Mouse (Mus musculus) forebrain, embryonic 11.5 days (tissue): ENCODE data around the gene Kif1c. TPM values are rescaled to one million over a fixed set of nuclear protein-coding genes. Genes with fewer than 3 reads are reported as not detected.

Experiments used
- ATAC-seq: fragments of 200-750 bp; cut with Nextera tagmentation; replicated peaks from 2 replicates; pipeline ENCODE4 v1.8.0; 2017; ENCODE audit warnings: moderate TSS enrichment; ENCODE audit not compliant: low FRiP score
- DNase-seq: peaks from one replicate; pipeline ENCODE4 v3.0.0-alpha.2; 2017; ENCODE audit warnings: low spot score
- H3K27ac ChIP-seq: fragments of 300-500 bp; sonication (generic); 2 replicates; pipeline ENCODE4 v1.5.1; 2014; ENCODE audit warnings: low read depth, low read length
- H3K27me3 ChIP-seq: fragments of 300-500 bp; sonication (generic); 2 replicates; pipeline ENCODE4 v1.6.1; 2014; ENCODE audit warnings: mild to moderate bottlenecking, low read length, mixed read lengths; ENCODE audit not compliant: control insufficient read depth, insufficient read depth
- H3K36me3 ChIP-seq: fragments of 300-500 bp; sonication (generic); 2 replicates; pipeline ENCODE4 v1.6.1; 2014; ENCODE audit warnings: mild to moderate bottlenecking, low read length, moderate library complexity, mixed read lengths; ENCODE audit not compliant: control insufficient read depth, insufficient read depth
- H3K4me1 ChIP-seq: fragments of 300-500 bp; sonication (generic); replicated peaks from 2 replicates; pipeline ENCODE4 v1.6.1; 2014; ENCODE audit warnings: low read length, mixed read lengths; ENCODE audit not compliant: control insufficient read depth, insufficient read depth
- H3K4me2 ChIP-seq: fragments of 300-500 bp; sonication (generic); 2 replicates; pipeline ENCODE4 v1.6.1; 2014; ENCODE audit warnings: low read depth, mild to moderate bottlenecking, low read length, moderate library complexity, mixed read lengths; ENCODE audit not compliant: severe bottlenecking
- H3K4me3 ChIP-seq: fragments of 300-500 bp; sonication (generic); 2 replicates; pipeline ENCODE4 v1.5.1; 2014; ENCODE audit warnings: low read depth, low read length
- H3K9ac ChIP-seq: fragments of 300-500 bp; sonication (generic); 2 replicates; pipeline ENCODE4 v1.6.1; 2014; ENCODE audit warnings: low read length
- H3K9me3 ChIP-seq: fragments of 300-500 bp; sonication (generic); 2 replicates; pipeline ENCODE4 v1.6.1; 2016; ENCODE audit warnings: low read length, mixed read lengths; ENCODE audit not compliant: control insufficient read depth
- WGBS: fragments of 180-500 bp; shearing (Covaris S2); extraction: QIAGEN DNeasy Blood & Tissue Kit; methylation state at CpG from one replicate; pipeline ENCODE4 v1.1.7; 2014; 5-methylcytosine and 5-hydroxymethylcytosine counted together
- polyA plus RNA-seq: library from polyadenylated mRNA; unstranded; fragments of >200 nt; fragmentation: Nextera tagmentation; extraction: Ambion mirVana; gene quantifications from 2 replicates; pipeline ENCODE4 v1.2.1, GENCODE M21; 2014

The Kif1c gene
- polyA plus RNA-seq, 1 experiment from 2014 or later: 6.9 TPM

- no peak overlapping the region for H3K4me3 ChIP-seq
- no peak overlapping the region for H3K9ac ChIP-seq
- ATAC-seq: no peak
- WGBS: 83% methylated on average over 9 of the region's 9 CpGs
- H3K27me3 ChIP-seq: no peaks in the 10 kb centered on the region
- no peaks in the 10 kb centered on the region for H3K9me3 ChIP-seq
- H3K36me3 ChIP-seq: peaks cover 11% of the 10 kb centered on the region; the same call in 1 of the 2 replicates
- H3K27ac ChIP-seq: no peak overlapping the region
- no peak overlapping the region for H3K4me2 ChIP-seq
- no peak for DNase-seq
- no peaks in the 10 kb centered on the region for H3K4me1 ChIP-seq
Observed at GRCm38 (mm10) chr11:70730427-70731038, 30.2 kb downstream of the Kif1c start.

- Histone ChIP-seq H3K9me3 (no peaks in the 10 kb centered on the region), H3K27ac (no peak overlapping the region), H3K27me3 (no peaks in the 10 kb centered on the region), H3K4me2 (no peak overlapping the region), H3K9ac (no peak overlapping the region), H3K4me3 (no peak overlapping the region), H3K4me1 (no peaks in the 10 kb centered on the region), H3K36me3 (peaks cover 9% of the 10 kb centered on the region; the same call in 1 of the 2 replicates)
- no peak for ATAC-seq
- DNase-seq: no peak
- WGBS: 74% methylated on average over 5 of the region's 5 CpGs
Observed at GRCm38 (mm10) chr11:70731178-70731577, 30.8 kb downstream of the Kif1c start.

DNA sequence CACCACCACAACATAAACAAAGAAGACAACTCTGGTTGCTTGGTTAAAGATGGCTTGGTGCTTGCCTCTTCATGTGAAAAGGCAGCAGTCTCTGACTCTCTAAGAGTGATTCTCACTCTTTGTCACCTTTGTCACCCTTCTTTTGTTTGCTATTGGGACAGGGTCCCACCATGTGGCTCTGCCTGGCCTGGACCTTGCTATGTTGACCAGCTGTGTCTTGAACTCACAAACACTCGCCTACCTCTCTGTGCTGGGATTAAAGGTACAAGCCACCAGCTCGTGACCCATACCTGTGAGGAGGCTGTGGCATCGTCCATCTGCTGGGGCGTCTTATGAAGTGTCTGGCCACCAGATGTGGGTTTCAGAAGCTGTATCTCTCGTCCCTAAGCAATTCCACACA is 32.9 kb downstream of the Kif1c start:
- Histone ChIP-seq H3K4me3 (no peak overlapping the region), H3K4me2 (no peak overlapping the region), H3K36me3 (no peaks in the 10 kb centered on the region), H3K27ac (no peak overlapping the region), H3K4me1 (no peaks in the 10 kb centered on the region), H3K9ac (no peak overlapping the region), H3K27me3 (no peaks in the 10 kb centered on the region), H3K9me3 (no peaks in the 10 kb centered on the region)
- ATAC-seq: no peak
- WGBS: 78% methylated on average over 5 of the region's 5 CpGs
- DNase-seq: no peak

DNA sequence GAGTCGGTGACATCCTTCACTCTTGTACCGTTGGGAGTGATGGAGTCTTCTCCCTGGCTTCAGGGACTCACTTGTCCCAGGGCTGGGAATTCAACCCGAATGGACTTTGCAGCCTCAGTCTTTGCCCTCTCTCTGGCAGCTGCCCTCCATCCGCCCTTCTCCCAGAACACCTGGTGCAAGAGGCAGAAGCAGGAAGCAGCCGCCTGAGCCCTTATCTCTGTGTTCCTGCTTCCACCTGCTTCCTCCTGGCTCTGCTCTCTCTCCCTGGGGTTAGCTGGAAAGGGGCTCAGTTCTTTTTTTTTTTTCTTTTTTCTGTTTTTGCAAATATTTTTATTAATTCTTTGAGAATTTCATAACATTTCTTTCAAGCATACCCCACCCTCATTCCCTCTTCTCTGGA is 37.4 kb downstream of the Kif1c start:
- no peaks in the 10 kb centered on the region for H3K4me1 ChIP-seq
- no peak overlapping the region for H3K27ac ChIP-seq
- H3K4me3 ChIP-seq: no peak overlapping the region
- H3K9me3 ChIP-seq: no peaks in the 10 kb centered on the region
- ATAC-seq (no peak), DNase-seq (no peak)
- H3K9ac ChIP-seq: no peak overlapping the region
- no peaks in the 10 kb centered on the region for H3K27me3 ChIP-seq
- no peaks in the 10 kb centered on the region for H3K36me3 ChIP-seq
- 76% methylated on average over 5 of the region's 5 CpGs for WGBS
- H3K4me2 ChIP-seq: no peak overlapping the region

- H3K36me3 ChIP-seq: no peaks in the 10 kb centered on the region
Observed at GRCm38 (mm10) chr11:70741603-70742002, 41.3 kb downstream of the Kif1c start.

DNA sequence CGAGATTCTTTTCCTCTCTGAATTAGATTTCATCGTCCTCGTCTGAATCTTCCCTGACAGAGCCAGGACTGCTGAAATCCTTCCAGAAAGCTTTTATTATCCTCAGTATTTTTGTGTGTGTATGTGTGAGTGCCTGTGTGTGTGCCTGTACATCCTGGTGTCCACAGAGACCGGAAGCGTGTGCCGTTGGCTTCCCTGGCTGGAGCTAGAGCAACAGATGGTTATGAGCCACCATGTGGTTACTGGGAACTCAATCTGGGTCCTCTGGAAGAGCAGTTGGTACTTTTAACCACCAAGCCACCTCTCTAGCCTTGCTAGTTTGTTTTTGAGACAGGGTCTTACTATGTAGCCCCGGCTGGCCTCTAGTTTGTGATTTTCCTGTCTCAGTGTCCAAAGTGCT is 41.8 kb downstream of the Kif1c start:
- Histone ChIP-seq H3K4me3 (no peak overlapping the region), H3K4me1 (no peaks in the 10 kb centered on the region), H3K27me3 (no peaks in the 10 kb centered on the region), H3K9me3 (no peaks in the 10 kb centered on the region), H3K4me2 (no peak overlapping the region), H3K27ac (no peak overlapping the region), H3K9ac (no peak overlapping the region), H3K36me3 (no peaks in the 10 kb centered on the region)
- WGBS: 92% methylated on average over 7 of the region's 7 CpGs
- DNase-seq (no peak), ATAC-seq (no peak)

More at GRCm38 (mm10) chr11:70741603-70742002, 41.3 kb downstream of the Kif1c start:
- no peaks in the 10 kb centered on the region for H3K9me3 ChIP-seq
- no peaks in the 10 kb centered on the region for H3K4me1 ChIP-seq
- H3K4me2 ChIP-seq: no peak overlapping the region
- no peaks in the 10 kb centered on the region for H3K27me3 ChIP-seq
- H3K9ac ChIP-seq: no peak overlapping the region
- no peak overlapping the region for H3K4me3 ChIP-seq
- WGBS: 86% methylated on average over 3 of the region's 3 CpGs
- DNase-seq (no peak), ATAC-seq (no peak)
- H3K27ac ChIP-seq: no peak overlapping the region

DNA sequence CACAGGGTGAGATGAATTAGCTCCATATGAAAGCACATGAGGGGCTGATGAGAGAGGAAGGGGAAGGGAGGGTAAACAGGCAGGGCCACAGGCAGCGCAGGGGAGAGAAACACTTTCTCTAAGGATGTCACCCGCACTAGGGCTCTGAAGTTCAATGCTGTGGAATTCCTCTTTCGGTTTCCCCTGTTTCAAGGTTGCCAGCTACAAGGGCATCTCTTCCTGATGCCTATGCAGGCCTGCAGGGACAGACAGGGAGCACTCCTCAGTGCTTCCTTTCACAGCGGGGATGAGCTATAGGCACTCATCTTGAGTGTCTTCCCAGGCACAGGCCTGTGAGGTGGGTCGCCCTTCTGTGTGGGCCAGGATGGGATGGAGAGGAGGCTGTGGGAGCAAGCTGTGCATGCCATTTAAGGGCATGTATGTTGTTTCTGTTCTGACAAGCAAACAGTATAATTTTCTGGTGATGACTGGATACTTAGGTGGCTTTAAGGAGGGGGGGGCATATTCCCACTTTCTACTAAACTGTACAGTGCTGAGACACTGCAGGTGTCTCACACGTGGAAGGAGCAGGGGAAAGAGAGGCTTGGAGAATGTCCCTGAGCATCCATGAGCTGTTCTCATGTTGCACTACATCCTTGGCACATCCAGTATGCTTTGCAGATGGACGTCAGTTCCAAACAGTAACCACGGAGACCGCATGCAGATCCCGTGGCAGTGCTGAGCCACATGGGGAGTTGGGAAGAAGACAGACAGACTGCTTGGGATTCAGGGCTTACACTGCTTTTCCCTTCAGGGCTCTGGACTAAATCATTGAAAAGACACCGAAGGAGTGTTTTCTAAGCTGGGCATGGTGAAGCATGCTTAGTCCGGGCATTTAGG is 42.5 kb downstream of the Kif1c start:
- H3K9ac ChIP-seq: no peak overlapping the region
- no peaks in the 10 kb centered on the region for H3K36me3 ChIP-seq
- H3K4me1 ChIP-seq: no peaks in the 10 kb centered on the region
- no peak for DNase-seq
- H3K4me2 ChIP-seq: no peak overlapping the region
- no peaks in the 10 kb centered on the region for H3K9me3 ChIP-seq
- H3K4me3 ChIP-seq: no peak overlapping the region
- no peak overlapping the region for H3K27ac ChIP-seq
- 86% methylated on average over 12 of the region's 12 CpGs for WGBS
- no peaks in the 10 kb centered on the region for H3K27me3 ChIP-seq
- no peak for ATAC-seq

DNA sequence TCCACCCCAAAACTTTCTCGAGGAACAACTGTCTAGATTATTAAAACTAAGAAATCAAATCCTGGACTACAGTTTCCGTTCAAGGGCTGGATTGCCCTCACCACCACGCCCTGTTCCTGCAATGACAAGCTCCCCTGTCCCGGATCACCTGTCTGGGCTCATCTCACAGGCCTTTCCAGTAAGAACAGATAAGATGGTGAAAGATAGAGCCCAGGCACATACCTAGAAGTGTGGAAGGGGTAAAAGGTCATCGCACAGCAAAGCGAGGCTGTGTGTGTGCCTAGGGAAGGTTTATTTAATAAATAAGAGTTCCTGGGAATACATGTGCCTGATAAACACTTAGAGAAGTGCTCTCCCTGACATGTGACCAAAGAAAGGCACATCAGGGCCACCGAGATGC is 45.3 kb downstream of the Kif1c start:
- ATAC-seq (no peak), DNase-seq (no peak)
- H3K36me3 ChIP-seq: no peaks in the 10 kb centered on the region
- H3K4me2 ChIP-seq: no peak overlapping the region
- no peaks in the 10 kb centered on the region; the same call in 1 of the 2 replicates for H3K9me3 ChIP-seq
- no peak overlapping the region for H3K27ac ChIP-seq
- H3K4me3 ChIP-seq: no peak overlapping the region
- H3K9ac ChIP-seq: no peak overlapping the region
- no peaks in the 10 kb centered on the region for H3K4me1 ChIP-seq
- no peaks in the 10 kb centered on the region for H3K27me3 ChIP-seq
- WGBS: 86% methylated on average over 7 of the region's 7 CpGs
